Mouse (Mus musculus) E14TG2a.4 (cell line): ENCODE data around the gene Rrp1.

Experiments used
- H3K27me3 ChIP-seq: 2 replicates; pipeline ENCODE4 v1.6.1; 2014; ENCODE audit warnings: low read length, control low read depth; ENCODE audit not compliant: insufficient read depth
- H3K36me3 ChIP-seq: 2 replicates; pipeline ENCODE4 v1.6.1; 2014; ENCODE audit warnings: low read length, control low read depth; ENCODE audit not compliant: insufficient read depth
- H3K4me1 ChIP-seq: replicated peaks from 2 replicates; pipeline ENCODE4 v1.6.1; 2014; ENCODE audit warnings: low read depth, low read length, control low read depth
- H3K4me3 ChIP-seq: replicated peaks from 2 replicates; pipeline ENCODE4 v1.5.1; 2014; ENCODE audit warnings: mild to moderate bottlenecking, low read length
- H3K9me3 ChIP-seq: 2 replicates; pipeline ENCODE4 v1.6.1; 2014; ENCODE audit warnings: low read length, control low read depth
- CTCF ChIP-seq: conservative IDR thresholded peaks from 2 replicates; pipeline ENCODE4 v1.5.1; 2014; ENCODE audit warnings: low read length
- NANOG ChIP-seq: IDR thresholded peaks from 2 replicates; pipeline ENCODE4 v1.6.1; 2014; ENCODE audit warnings: borderline replicate concordance, low read length, mixed read lengths
- POU5F1 ChIP-seq: IDR thresholded peaks from 2 replicates; pipeline ENCODE4 v1.6.1; 2014; ENCODE audit warnings: low read length, borderline replicate concordance

Rrp1 gene

DNA sequence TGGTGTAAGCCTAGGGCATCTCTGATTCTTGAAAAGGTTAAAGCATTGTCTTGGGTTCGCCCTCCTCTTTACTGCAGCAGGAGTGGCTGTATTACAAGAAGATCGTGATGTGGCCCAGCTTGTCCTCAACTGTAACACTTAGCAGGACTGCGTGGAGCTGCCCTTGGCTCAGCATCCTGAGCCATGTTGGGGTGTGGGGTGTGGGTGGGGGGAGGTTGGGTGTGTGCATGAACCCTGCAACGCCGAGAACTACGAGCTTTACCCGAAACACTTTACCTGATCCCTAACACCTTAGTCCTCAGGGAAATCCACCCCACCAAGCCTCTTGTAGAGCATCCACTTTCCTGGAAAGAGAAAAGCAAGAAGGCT, 293 bp upstream of the Rrp1 start:
- no peaks in the 10 kb centered on the region for H3K9me3 ChIP-seq
- H3K4me1 ChIP-seq, result peaks cover 51% of the 10 kb centered on the region
- H3K36me3 ChIP-seq, result peaks cover 34% of the 10 kb centered on the region
- no peaks in the 10 kb centered on the region for H3K27me3 ChIP-seq
- TF ChIP-seq NANOG (no peak), POU5F1 (no peak), CTCF (no peak)
- peak overlapping the region; percentile 97 for H3K4me3 ChIP-seq

- H3K9me3 ChIP-seq, result no peaks in the 10 kb centered on the region
- H3K36me3 ChIP-seq, result peaks cover 47% of the 10 kb centered on the region
- TF ChIP-seq POU5F1, result no peak
- TF ChIP-seq NANOG, result no peak
- H3K4me3 ChIP-seq, result peak overlapping the region; percentile 97
- H3K27me3 ChIP-seq, result no peaks in the 10 kb centered on the region
- peaks cover 48% of the 10 kb centered on the region for H3K4me1 ChIP-seq
Measured at GRCm38 (mm10) chr10:78411851-78412250, 992 bp downstream of the Rrp1 start.

- no peaks in the 10 kb centered on the region for H3K27me3 ChIP-seq
- H3K4me3 ChIP-seq, result no peak overlapping the region
- H3K9me3 ChIP-seq, result no peaks in the 10 kb centered on the region
- H3K36me3 ChIP-seq, result peaks cover 71% of the 10 kb centered on the region
- peaks cover 50% of the 10 kb centered on the region for H3K4me1 ChIP-seq
- TF ChIP-seq NANOG (no peak), CTCF (no peak), POU5F1 (no peak)
Measured at GRCm38 (mm10) chr10:78409035-78409788, 3.6 kb downstream of the Rrp1 start.

GRCm38 (mm10) chr10:78407132-78407531, 5.7 kb downstream of the Rrp1 start:
- no peaks in the 10 kb centered on the region for H3K27me3 ChIP-seq
- TF ChIP-seq CTCF (no peak), NANOG (no peak), POU5F1 (no peak)
- H3K9me3 ChIP-seq, result no peaks in the 10 kb centered on the region
- H3K4me3 ChIP-seq, result no peak overlapping the region
- H3K36me3 ChIP-seq, result peaks cover 92% of the 10 kb centered on the region
- peaks cover 44% of the 10 kb centered on the region for H3K4me1 ChIP-seq

DNA sequence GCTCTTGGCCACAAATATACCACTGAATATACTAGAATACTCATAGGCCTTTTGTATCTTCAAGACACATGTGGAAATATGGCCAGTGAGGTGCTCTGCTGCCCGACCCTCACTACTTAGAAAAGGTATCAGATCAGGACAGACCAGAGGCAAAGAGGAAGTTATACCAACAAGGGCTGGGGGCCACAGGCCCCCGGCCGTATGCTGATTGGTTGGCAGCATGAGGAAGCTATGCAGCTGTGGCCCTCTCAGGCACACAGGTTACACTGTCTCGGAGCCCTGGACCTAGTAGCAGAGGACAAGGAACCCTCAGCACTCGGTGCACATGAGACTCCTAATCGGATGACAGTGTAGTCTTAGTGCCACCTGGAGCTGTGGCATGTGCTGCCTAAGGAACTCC, 6.7 kb downstream of the Rrp1 start:
- TF ChIP-seq NANOG (no peak), POU5F1 (no peak), CTCF (no peak)
- Histone ChIP-seq H3K9me3 (no peaks in the 10 kb centered on the region), H3K36me3 (peaks cover 98% of the 10 kb centered on the region), H3K4me1 (peaks cover 36% of the 10 kb centered on the region), H3K27me3 (no peaks in the 10 kb centered on the region), H3K4me3 (no peak overlapping the region)

GRCm38 (mm10) chr10:78402301-78402922, 10.4 kb downstream of the Rrp1 start:
- Histone ChIP-seq H3K4me1 (peaks cover 28% of the 10 kb centered on the region), H3K4me3 (no peak overlapping the region), H3K27me3 (peaks cover 16% of the 10 kb centered on the region), H3K9me3 (no peaks in the 10 kb centered on the region), H3K36me3 (peaks cover 80% of the 10 kb centered on the region)
- no peak for TF ChIP-seq CTCF
- TF ChIP-seq POU5F1, result no peak
- TF ChIP-seq NANOG, result no peak

GRCm38 (mm10) chr10:78401127-78401526, 11.7 kb downstream of the Rrp1 start:
- no peak overlapping the region for H3K4me3 ChIP-seq
- peaks cover 26% of the 10 kb centered on the region for H3K27me3 ChIP-seq
- H3K4me1 ChIP-seq, result peaks cover 26% of the 10 kb centered on the region
- H3K36me3 ChIP-seq, result peaks cover 67% of the 10 kb centered on the region
- TF ChIP-seq POU5F1, result no peak
- TF ChIP-seq CTCF, result no peak
- TF ChIP-seq NANOG, result no peak
- no peaks in the 10 kb centered on the region for H3K9me3 ChIP-seq

- H3K36me3 ChIP-seq, result peaks cover 49% of the 10 kb centered on the region
- H3K4me3 ChIP-seq, result peak overlapping the region; percentile 39
- TF ChIP-seq CTCF (no peak), POU5F1 (no peak), NANOG (no peak)
- H3K27me3 ChIP-seq, result peaks cover 45% of the 10 kb centered on the region
- peaks cover 35% of the 10 kb centered on the region for H3K4me1 ChIP-seq
- H3K9me3 ChIP-seq, result no peaks in the 10 kb centered on the region
Measured at GRCm38 (mm10) chr10:78399090-78399657, 13.7 kb downstream of the Rrp1 start.

GRCm38 (mm10) chr10:78396625-78396885, 16.3 kb downstream of the Rrp1 start:
- Histone ChIP-seq H3K4me3 (no peak overlapping the region), H3K36me3 (peaks cover 23% of the 10 kb centered on the region), H3K27me3 (peaks cover 66% of the 10 kb centered on the region), H3K4me1 (peaks cover 38% of the 10 kb centered on the region), H3K9me3 (no peaks in the 10 kb centered on the region)
- no peak for TF ChIP-seq POU5F1
- TF ChIP-seq CTCF, result no peak
- TF ChIP-seq NANOG, result no peak
